Mouse (Mus musculus) kidney, adult 2 months (tissue): Measurements from ENCODE around the gene Tnrc18. TPM values are rescaled to one million over a fixed set of nuclear protein-coding genes. Genes with fewer than 3 reads are reported as not detected.
A peak's percentile ranks its signal among the peaks of the same experiment; 100 is the strongest.

Experiments
- DNase-seq: peaks from one replicate; pipeline ENCODE4 v3.0.0; 2021
- H3K27ac ChIP-seq: fragments of 200-500 bp; 2 replicates; pipeline ENCODE4 v1.5.1; 2012; ENCODE audit warnings: low read depth, low read length, control low read depth, inconsistent platforms; ENCODE audit not compliant: insufficient read depth
- H3K27me3 ChIP-seq: fragments of 200-500 bp; replicated peaks from 2 replicates; pipeline ENCODE4 v1.6.1; 2012; ENCODE audit warnings: mild to moderate bottlenecking, moderate library complexity, low read length, inconsistent platforms; ENCODE audit not compliant: control insufficient read depth, insufficient read depth
- H3K36me3 ChIP-seq: fragments of 200-500 bp; 2 replicates; pipeline ENCODE4 v1.6.1; 2012; ENCODE audit warnings: mild to moderate bottlenecking, moderate library complexity, low read length, inconsistent platforms; ENCODE audit not compliant: control insufficient read depth, insufficient read depth
- H3K4me1 ChIP-seq: fragments of 200-500 bp; 2 replicates; pipeline ENCODE4 v1.6.1; 2011; ENCODE audit warnings: low read length; ENCODE audit not compliant: control insufficient read depth, insufficient read depth
- H3K4me3 ChIP-seq: fragments of 200-500 bp; 2 replicates; pipeline ENCODE4 v1.5.1; 2011; ENCODE audit warnings: mild to moderate bottlenecking, low read depth, low read length, control low read depth; ENCODE audit not compliant: insufficient read depth
- CTCF ChIP-seq: fragments of 200-500 bp; conservative IDR thresholded peaks from 2 replicates; pipeline ENCODE4 v1.5.1; 2011; ENCODE audit warnings: low read depth, mild to moderate bottlenecking, control low read depth, low read length, moderate library complexity, mixed read lengths; ENCODE audit not compliant: insufficient read depth, insufficient read length
- POLR2A ChIP-seq: fragments of 200-500 bp; IDR thresholded peaks from one replicate; pipeline ENCODE4 v1.6.1; 2011; ENCODE audit warnings: low read depth, low read length, control low read depth
- WGBS: fragments of 180-500 bp; shearing (Covaris S2); methylation state at CpG from one replicate; pipeline ENCODE4 v1.1.7; 2018; 5-methylcytosine and 5-hydroxymethylcytosine counted together
- polyA plus RNA-seq: library from polyadenylated mRNA; depleted of rRNA; stranded (reverse); fragments of >200 nt; gene quantifications from 2 replicates; pipeline ENCODE4 v1.2.3, GENCODE M21; 2012

The Tnrc18 gene
- polyA plus RNA-seq, 1 experiment: 32.1 TPM

DNA sequence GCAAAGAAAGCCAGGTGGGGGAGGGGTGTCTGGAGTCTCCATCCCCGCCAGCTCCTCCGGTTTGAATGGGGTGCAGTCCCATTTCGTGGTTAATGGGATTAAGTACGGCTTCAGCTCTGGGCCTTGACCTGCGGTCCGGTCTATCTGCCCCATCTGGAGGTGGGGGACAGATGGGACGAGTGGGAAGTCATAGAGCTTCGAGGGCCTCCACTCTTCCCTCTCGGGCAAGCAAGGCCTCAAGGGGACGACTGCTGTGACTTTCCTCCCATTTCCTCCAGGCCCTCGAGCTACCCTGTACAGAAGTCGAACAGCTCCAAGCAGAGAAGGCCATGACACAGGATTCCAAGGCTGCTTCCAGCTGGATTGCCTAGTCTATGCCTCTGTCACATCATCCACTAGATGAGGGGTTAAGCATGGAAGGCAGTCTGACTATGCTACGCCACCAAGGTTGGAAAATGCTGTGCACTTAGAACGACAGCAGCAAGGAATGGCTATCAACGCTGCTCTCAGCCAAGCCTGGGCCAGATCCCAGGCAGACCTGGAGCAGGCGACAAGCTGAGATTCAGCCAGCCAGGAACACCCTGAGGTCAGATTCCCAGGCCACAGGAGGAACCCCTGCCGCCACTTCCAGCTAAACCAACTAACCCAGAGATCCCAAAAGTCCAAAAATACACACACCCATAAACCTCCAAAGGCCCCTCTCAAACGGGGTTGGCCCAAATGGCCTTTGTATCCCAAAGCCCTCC lies 4.3 kb downstream of the Tnrc18 start:
- H3K27me3 ChIP-seq: no peaks in the 10 kb centered on the region
- WGBS: 15% methylated on average over 18 of the region's 18 CpGs
- H3K27ac ChIP-seq: peak overlapping the region; percentile 57
- H3K4me3 ChIP-seq: peak overlapping the region; percentile 93
- TF ChIP-seq CTCF (no peak), POLR2A (no peak)
- H3K36me3 ChIP-seq: no peaks in the 10 kb centered on the region
- DNase-seq: peak; percentile 71
- H3K4me1 ChIP-seq: peaks cover 27% of the 10 kb centered on the region

DNA sequence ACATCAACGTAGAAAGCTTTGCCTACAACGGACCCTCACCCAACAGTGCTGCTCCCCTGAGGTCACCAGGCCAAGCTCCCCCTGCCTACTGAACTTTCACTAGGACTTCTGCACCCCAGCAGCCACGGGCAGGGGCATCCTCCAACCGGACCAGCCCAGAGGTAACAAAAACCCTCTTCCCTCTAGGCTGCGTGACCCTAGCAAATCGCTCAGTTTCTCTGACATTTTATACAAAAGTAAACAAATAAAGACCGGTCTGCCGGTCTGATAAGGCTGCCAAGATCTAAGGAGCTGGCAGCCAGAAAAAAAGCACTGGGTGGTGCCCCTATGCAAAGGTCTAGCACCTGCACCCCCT lies 4.9 kb downstream of the Tnrc18 start:
- Histone ChIP-seq H3K4me3 (peak overlapping the region; percentile 93; the same call in 1 of the 2 replicates), H3K27me3 (no peaks in the 10 kb centered on the region), H3K27ac (no peak overlapping the region), H3K36me3 (no peaks in the 10 kb centered on the region), H3K4me1 (peaks cover 27% of the 10 kb centered on the region)
- WGBS: 29% methylated on average over 8 of the region's 8 CpGs
- TF ChIP-seq CTCF: no peak
- no peak for TF ChIP-seq POLR2A
- DNase-seq: no peak

- Histone ChIP-seq H3K4me3 (no peak overlapping the region), H3K4me1 (peaks cover 27% of the 10 kb centered on the region), H3K27me3 (no peaks in the 10 kb centered on the region), H3K27ac (no peak overlapping the region), H3K36me3 (no peaks in the 10 kb centered on the region)
- DNase-seq: peak; percentile 89
- 56% methylated on average over 8 of the region's 8 CpGs for whole genome bisulfite sequencing
- no peak for TF ChIP-seq CTCF
- TF ChIP-seq POLR2A: no peak
Measured at GRCm38 (mm10) chr5:142811870-142812443, 5.5 kb downstream of the Tnrc18 start.

DNA sequence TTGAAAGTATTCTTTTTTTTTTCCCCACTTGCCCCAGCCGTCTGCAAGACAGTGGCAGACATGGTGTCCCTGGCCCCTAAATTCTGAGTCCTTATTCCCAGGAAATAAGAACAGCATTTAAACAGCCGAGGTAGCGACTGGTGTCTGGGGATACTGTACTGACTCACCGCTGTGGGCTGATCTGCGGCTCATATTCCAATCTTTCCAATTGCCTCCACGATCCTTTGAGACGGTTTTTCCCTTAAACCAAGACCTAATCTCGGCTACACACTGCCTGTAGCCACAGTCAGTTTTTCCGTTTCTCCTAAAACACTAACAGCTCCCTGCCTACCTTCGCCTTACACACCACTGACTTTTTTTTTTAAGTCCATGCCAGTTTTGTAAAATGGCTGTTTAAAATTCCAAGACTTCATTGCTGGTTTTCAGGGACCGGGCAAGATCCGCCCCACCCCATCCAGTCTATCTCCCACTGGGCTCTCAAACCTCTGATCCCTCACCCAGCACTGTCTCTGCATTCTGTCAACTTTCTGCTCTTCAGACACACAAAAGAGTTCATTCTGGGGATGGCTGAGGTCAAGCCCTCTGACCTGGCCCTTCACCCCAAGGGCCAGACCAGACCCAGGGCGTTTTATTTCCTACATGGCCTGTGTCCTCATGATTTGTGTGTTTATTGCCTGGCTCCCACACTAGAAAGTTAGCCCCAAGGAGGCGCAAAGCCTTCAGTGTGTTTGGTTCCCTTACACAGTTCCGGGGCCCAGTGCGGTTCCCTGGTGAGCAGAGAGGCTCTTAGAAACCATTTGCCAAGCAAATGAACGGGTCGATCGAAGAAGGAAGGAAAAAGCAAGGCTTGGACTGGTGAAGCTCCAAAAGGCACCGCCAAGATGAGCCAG lies 6.5 kb downstream of the Tnrc18 start:
- 49% methylated on average over 20 of the region's 20 CpGs for WGBS
- no peak overlapping the region for H3K27ac ChIP-seq
- DNase-seq: no peak

DNA sequence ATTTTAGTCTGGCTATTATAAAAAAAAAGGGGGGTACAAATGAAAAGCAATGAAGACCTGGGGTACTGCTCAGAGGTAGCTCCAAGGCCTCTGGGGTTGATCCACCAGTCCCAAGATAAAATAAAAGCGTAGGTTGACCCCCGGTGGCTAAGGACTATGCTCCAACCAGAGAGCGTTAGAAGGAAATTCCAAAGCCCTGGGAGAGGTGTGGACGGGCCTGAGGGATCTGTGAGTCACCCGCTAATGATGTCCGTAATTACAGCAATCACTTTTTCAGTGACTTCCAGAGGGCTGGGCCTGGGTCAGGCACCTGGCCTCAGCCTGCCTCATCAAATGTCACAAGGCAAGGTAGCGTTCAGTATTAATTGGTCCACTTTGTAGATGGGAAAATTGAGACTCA lies 9.8 kb downstream of the Tnrc18 start:
- Histone ChIP-seq H3K36me3 (no peaks in the 10 kb centered on the region), H3K27ac (no peak overlapping the region), H3K27me3 (no peaks in the 10 kb centered on the region)

More for the DNA sequence above, 6.5 kb downstream of the Tnrc18 start:
- H3K36me3 ChIP-seq: no peaks in the 10 kb centered on the region
- TF ChIP-seq POLR2A: no peak
- no peak for TF ChIP-seq CTCF
- H3K4me3 ChIP-seq: no peak overlapping the region
- peaks cover 27% of the 10 kb centered on the region for H3K4me1 ChIP-seq
- no peaks in the 10 kb centered on the region for H3K27me3 ChIP-seq

DNA sequence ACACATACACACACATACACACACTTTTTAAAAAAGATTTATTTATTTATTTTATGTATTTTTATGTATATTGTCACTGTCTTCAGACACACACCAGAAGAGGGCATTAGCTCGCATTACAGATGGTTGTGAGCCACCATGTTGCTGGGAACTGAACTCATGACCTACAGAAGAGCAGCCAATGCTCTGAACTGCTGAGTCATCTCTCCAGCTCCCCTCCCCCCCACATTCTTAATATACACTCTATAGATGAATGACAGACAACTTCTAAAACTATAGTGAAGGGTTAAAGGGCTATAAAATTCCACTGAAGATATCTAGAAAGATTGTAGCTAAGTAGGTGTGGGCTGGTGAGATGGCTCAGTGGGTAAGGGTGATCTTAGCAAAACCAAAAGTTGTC lies 13.7 kb downstream of the Tnrc18 start:
- WGBS: 91% methylated on average over 1 of the region's 1 CpGs
- no peaks in the 10 kb centered on the region for H3K27me3 ChIP-seq
- no peaks in the 10 kb centered on the region for H3K36me3 ChIP-seq
- peaks cover 18% of the 10 kb centered on the region for H3K4me1 ChIP-seq
- DNase-seq: no peak
- no peak for TF ChIP-seq POLR2A
- no peak for TF ChIP-seq CTCF
- no peak overlapping the region for H3K27ac ChIP-seq
- H3K4me3 ChIP-seq: no peak overlapping the region

More for the DNA sequence above, 9.8 kb downstream of the Tnrc18 start:
- no peak for DNase-seq
- no peak for TF ChIP-seq POLR2A
- TF ChIP-seq CTCF: no peak
- no peak overlapping the region for H3K4me3 ChIP-seq
- 69% methylated on average over 7 of the region's 7 CpGs for WGBS
- H3K4me1 ChIP-seq: peaks cover 24% of the 10 kb centered on the region

DNA sequence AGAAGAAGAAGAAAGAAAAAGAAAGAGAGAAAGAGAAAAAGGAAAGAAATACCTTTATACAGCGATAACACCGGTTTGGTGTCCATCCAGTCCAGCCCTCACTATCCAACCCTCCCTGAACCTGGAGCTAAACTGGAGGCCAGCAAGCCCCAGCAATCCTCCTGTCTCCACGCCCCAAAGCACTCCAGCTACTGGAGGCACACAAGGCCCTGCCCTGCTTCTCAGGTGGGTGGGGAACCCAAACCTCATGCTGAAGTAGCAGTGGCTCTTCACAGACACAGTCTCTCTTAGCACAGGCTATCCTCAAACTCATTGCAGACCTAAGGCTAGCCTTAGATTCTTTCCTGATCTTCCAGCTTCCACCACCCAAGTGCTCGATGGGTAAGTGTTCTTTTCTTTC lies 14.6 kb downstream of the Tnrc18 start:
- H3K27me3 ChIP-seq: no peaks in the 10 kb centered on the region
- DNase-seq: no peak
- no peak overlapping the region for H3K4me3 ChIP-seq
- H3K27ac ChIP-seq: no peak overlapping the region
- H3K36me3 ChIP-seq: no peaks in the 10 kb centered on the region
- peaks cover 24% of the 10 kb centered on the region for H3K4me1 ChIP-seq
- 71% methylated on average over 4 of the region's 4 CpGs for WGBS
- TF ChIP-seq CTCF (no peak), POLR2A (no peak)
